8 mouse cellular contexts compared by ENCODE assay signal in the genomic region with DNA sequence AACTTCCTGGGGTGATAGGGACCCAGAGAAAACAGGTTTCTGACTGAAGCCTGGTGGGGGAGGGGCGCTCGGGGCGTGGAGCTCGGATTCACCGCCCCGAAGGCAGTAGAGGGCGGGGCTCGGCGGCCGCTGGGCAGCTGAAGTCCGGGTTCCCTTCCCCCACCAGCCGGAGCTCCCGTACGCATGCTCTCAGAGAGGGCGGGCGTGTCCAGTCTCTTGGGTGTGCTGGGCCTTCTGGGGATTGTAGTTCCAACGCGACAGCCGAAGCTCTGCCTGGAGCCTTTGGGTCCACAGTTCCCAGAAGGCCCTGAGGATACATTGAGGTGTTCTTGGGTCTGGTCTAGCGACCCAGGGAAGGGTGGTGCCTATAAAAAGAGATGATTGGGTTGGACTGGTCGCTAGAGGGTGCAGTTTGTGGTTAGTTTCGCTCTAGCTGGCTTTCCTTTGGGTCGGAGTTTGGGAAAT. TPM values are rescaled to one million over a fixed set of nuclear protein-coding genes. Genes with fewer than 3 reads are reported as not detected.
DNase-seq lines count a peak whose midpoint lies in the region; ATAC-seq and TF ChIP-seq lines count a peak whose summit lies in the region.

No protein-coding gene starts in this region.

- H3K79me2 ChIP-seq in C2C12 (ENCODE audit: control insufficient read depth, insufficient read depth): peaks cover 24% of the 10 kb centered on the region

- H3K27ac ChIP-seq in heart, embryonic 12.5 days (ENCODE audit: poor library complexity, severe bottlenecking): peak overlapping the region; percentile 91
- peak overlapping the region; percentile 94 for H3K27ac ChIP-seq in kidney, postnatal 0 days
- H3K27ac ChIP-seq in liver, embryonic 11.5 days (ENCODE audit: low read depth, low read length): peak overlapping the region; percentile 90
- H3K27ac ChIP-seq in stomach, embryonic 14.5 days (ENCODE audit: low read length): peak overlapping the region; percentile 95

- peaks cover 13% of the 10 kb centered on the region for H3K79me3 ChIP-seq in C2C12 (ENCODE audit: low read depth)

- peak; percentile 22 for TF ChIP-seq CTCF in C2C12 (IDR thresholded peaks at IDR 0.05; ENCODE audit: control insufficient read depth, insufficient read depth, insufficient read length)
- TF ChIP-seq CTCF in brain, embryonic 14.5 days (IDR thresholded peaks at IDR 0.05; ENCODE audit: borderline replicate concordance, extremely low read depth, insufficient read depth, insufficient read length): peak; percentile 57; the same call in 1 of the 2 replicates
- TF ChIP-seq CTCF in kidney, postnatal 0 days (IDR thresholded peaks at IDR 0.05; ENCODE audit: low read depth): peak; percentile 72

- peak; percentile 99 for DNase-seq in brain, embryonic 14.5 days (ENCODE audit: low read depth)
- DNase-seq in kidney, postnatal 0 days (ENCODE audit: low spot score): peak; percentile 100
- DNase-seq in liver, embryonic 11.5 days (ENCODE audit: low spot score): peak; percentile 97
- peak; percentile 96 for DNase-seq in naive thymus-derived CD4-positive, alpha-beta T cell, adult 2 months (ENCODE audit: low read depth)

- peaks cover 68% of the 10 kb centered on the region for H3K4me1 ChIP-seq in erythroblast, embryonic 14.5 days (ENCODE audit: control insufficient read depth)
- H3K4me1 ChIP-seq in heart, embryonic 12.5 days (replicated peaks): peaks cover 11% of the 10 kb centered on the region
- H3K4me1 ChIP-seq in kidney, postnatal 0 days (replicated peaks; ENCODE audit: insufficient read depth, low read length): peaks cover 6% of the 10 kb centered on the region
- H3K4me1 ChIP-seq in liver, embryonic 11.5 days (replicated peaks; ENCODE audit: control insufficient read depth, insufficient read depth, low read length): peaks cover 22% of the 10 kb centered on the region
- H3K4me1 ChIP-seq in stomach, embryonic 14.5 days (ENCODE audit: control insufficient read depth, insufficient read depth, low read length): 0 out of 2 replicates have a peak, but pooled peaks cover 3% of the 10 kb centered on the region

- peak overlapping the region; percentile 68 for H3K4me2 ChIP-seq in heart, embryonic 12.5 days
- peak overlapping the region; percentile 63 for H3K4me2 ChIP-seq in kidney, postnatal 0 days (ENCODE audit: low read length)
- peak overlapping the region; percentile 76 for H3K4me2 ChIP-seq in liver, embryonic 11.5 days
- peak overlapping the region; percentile 53 for H3K4me2 ChIP-seq in stomach, embryonic 14.5 days (replicated peaks; ENCODE audit: low read depth, low read length)

- no peaks in the 10 kb centered on the region for H3K27me3 ChIP-seq in C2C12 (ENCODE audit: control insufficient read depth, insufficient read depth, insufficient read length)
- H3K27me3 ChIP-seq in erythroblast, embryonic 14.5 days (ENCODE audit: control insufficient read depth): no peaks in the 10 kb centered on the region
- no peaks in the 10 kb centered on the region for H3K27me3 ChIP-seq in heart, embryonic 12.5 days (replicated peaks)
- no peaks in the 10 kb centered on the region for H3K27me3 ChIP-seq in kidney, postnatal 0 days (ENCODE audit: insufficient read depth, low read length)
- H3K27me3 ChIP-seq in liver, embryonic 11.5 days (replicated peaks; ENCODE audit: control insufficient read depth, insufficient read depth, low read length): no peaks in the 10 kb centered on the region
- no peaks in the 10 kb centered on the region for H3K27me3 ChIP-seq in stomach, embryonic 14.5 days (ENCODE audit: control insufficient read depth, insufficient read depth, low read length)

- H3K4me3 ChIP-seq in C2C12 (ENCODE audit: insufficient read depth, poor library complexity, severe bottlenecking): peak overlapping the region; percentile 52
- peak overlapping the region; percentile 79 for H3K4me3 ChIP-seq in erythroblast, embryonic 14.5 days (replicated peaks)
- peak overlapping the region; percentile 82 for H3K4me3 ChIP-seq in heart, embryonic 12.5 days
- peak overlapping the region; percentile 73 for H3K4me3 ChIP-seq in kidney, postnatal 0 days (replicated peaks; ENCODE audit: low read depth, low read length)
- H3K4me3 ChIP-seq in liver, embryonic 11.5 days (ENCODE audit: low read depth, low read length): peak overlapping the region; percentile 65
- peak overlapping the region; percentile 82 for H3K4me3 ChIP-seq in stomach, embryonic 14.5 days (ENCODE audit: low read depth, low read length)

- peaks cover 17% of the 10 kb centered on the region for H3K36me3 ChIP-seq in C2C12 (ENCODE audit: control insufficient read depth, insufficient read depth)
- H3K36me3 ChIP-seq in erythroblast, embryonic 14.5 days (ENCODE audit: control insufficient read depth): peaks cover 50% of the 10 kb centered on the region
- H3K36me3 ChIP-seq in heart, embryonic 12.5 days: peaks cover 23% of the 10 kb centered on the region
- peaks cover 5% of the 10 kb centered on the region; the same call in 1 of the 2 replicates for H3K36me3 ChIP-seq in kidney, postnatal 0 days (ENCODE audit: insufficient read depth, low read length)
- H3K36me3 ChIP-seq in liver, embryonic 11.5 days (ENCODE audit: control insufficient read depth, insufficient read depth, low read length): peaks cover 13% of the 10 kb centered on the region
- H3K36me3 ChIP-seq in stomach, embryonic 14.5 days (ENCODE audit: control insufficient read depth, insufficient read depth, low read length): peaks cover 14% of the 10 kb centered on the region; the same call in 1 of the 2 replicates

- 0 out of 2 replicates have a peak, but pooled peaks have one; percentile 3 for TF ChIP-seq POLR2A in brain, embryonic 14.5 days (IDR thresholded peaks at IDR 0.05; ENCODE audit: borderline replicate concordance, extremely low read depth, insufficient read depth, insufficient read length, poor library complexity, severe bottlenecking)

- under 1% methylated on average over 23 of the region's 23 CpGs for WGBS in heart, embryonic 12.5 days
- WGBS in kidney, postnatal 0 days: under 1% methylated on average over 22 of the region's 23 CpGs
- WGBS in liver, embryonic 11.5 days: under 1% methylated on average over 23 of the region's 23 CpGs
- WGBS in stomach, embryonic 14.5 days: under 1% methylated on average over 23 of the region's 23 CpGs

- H3K9me3 ChIP-seq in erythroblast, embryonic 14.5 days (ENCODE audit: control insufficient read depth, low read length): no peaks in the 10 kb centered on the region
- no peaks in the 10 kb centered on the region for H3K9me3 ChIP-seq in heart, embryonic 12.5 days (replicated peaks)
- H3K9me3 ChIP-seq in kidney, postnatal 0 days (replicated peaks; ENCODE audit: low read length): no peaks in the 10 kb centered on the region
- H3K9me3 ChIP-seq in liver, embryonic 11.5 days (ENCODE audit: control insufficient read depth, low read length): no peaks in the 10 kb centered on the region
- no peaks in the 10 kb centered on the region for H3K9me3 ChIP-seq in stomach, embryonic 14.5 days (ENCODE audit: control insufficient read depth, low read depth, low read length)

- peak overlapping the region; percentile 84 for H3K9ac ChIP-seq in heart, embryonic 12.5 days
- H3K9ac ChIP-seq in kidney, postnatal 0 days (ENCODE audit: low read depth, low read length): peak overlapping the region; percentile 66
- H3K9ac ChIP-seq in liver, embryonic 11.5 days (ENCODE audit: low read depth, low read length): peak overlapping the region; percentile 80
- H3K9ac ChIP-seq in stomach, embryonic 14.5 days (replicated peaks; ENCODE audit: low read depth, low read length): peak overlapping the region; percentile 41

- peak; percentile 87 for ATAC-seq in heart, embryonic 12.5 days (ENCODE audit: insufficient number of reproducible peaks, low FRiP score)
- peak; percentile 93 for ATAC-seq in kidney, postnatal 0 days (replicated peaks; ENCODE audit: low FRiP score, low read depth)
- peak; percentile 93 for ATAC-seq in liver, embryonic 11.5 days (replicated peaks; ENCODE audit: low FRiP score)
- peak; percentile 94 for ATAC-seq in stomach, embryonic 14.5 days (ENCODE audit: insufficient number of reproducible peaks, insufficient read depth, low FRiP score, low read depth)

- peak overlapping the region; percentile 82 for H3ac ChIP-seq in C2C12 (ENCODE audit: control insufficient read depth, insufficient read length, low read depth)

RNA-seq across cellular contexts. Expression of gene Sertad3, which starts 1.0 kb away (rescaled TPM):
- 12.5 TPM for polyA plus RNA-seq in C2C12 (2012; fragmentation: generic; extraction: Trizol)
- polyA plus RNA-seq in brain, embryonic 14.5 days (2012; rRNA removed): 7.8 and 12.6 TPM in 2 replicates
- polyA plus RNA-seq in erythroblast, embryonic 14.5 days (2012): 9.6 and 9.9 TPM in 2 replicates
- 22.8 and 23.3 TPM in 2 replicates for polyA plus RNA-seq in heart, embryonic 12.5 days (2016; fragmentation: Nextera tagmentation; extraction: Ambion mirVana)
- 24.0 and 25.3 TPM in 2 replicates for polyA plus RNA-seq in kidney, postnatal 0 days (2015; fragmentation: Nextera tagmentation; extraction: Ambion mirVana)
- polyA plus RNA-seq in liver, embryonic 11.5 days (2014; fragmentation: Nextera tagmentation; extraction: Ambion mirVana): 20.6 and 21.5 TPM in 2 replicates
- 29.5 and 32.9 TPM in 2 replicates for polyA plus RNA-seq in stomach, embryonic 14.5 days (2014; fragmentation: Nextera tagmentation; extraction: Ambion mirVana)

RNA-seq across cellular contexts. Expression of gene Sertad1, which starts 12.2 kb away (rescaled TPM):
- polyA plus RNA-seq in C2C12 (2012; fragmentation: generic; extraction: Trizol): 87.3 TPM
- 4.7 and 5.7 TPM in 2 replicates for polyA plus RNA-seq in brain, embryonic 14.5 days (2012; rRNA removed)
- 17.9 and 18.5 TPM in 2 replicates for polyA plus RNA-seq in erythroblast, embryonic 14.5 days (2012)
- polyA plus RNA-seq in heart, embryonic 12.5 days (2016; fragmentation: Nextera tagmentation; extraction: Ambion mirVana): 35.3 and 35.9 TPM in 2 replicates
- 41.6 and 44.3 TPM in 2 replicates for polyA plus RNA-seq in kidney, postnatal 0 days (2015; fragmentation: Nextera tagmentation; extraction: Ambion mirVana)
- polyA plus RNA-seq in liver, embryonic 11.5 days (2014; fragmentation: Nextera tagmentation; extraction: Ambion mirVana): 23.0 and 24.3 TPM in 2 replicates
- 33.6 and 35.5 TPM in 2 replicates for polyA plus RNA-seq in stomach, embryonic 14.5 days (2014; fragmentation: Nextera tagmentation; extraction: Ambion mirVana)

RNA-seq across cellular contexts. Expression of gene Prx, which starts 24.6 kb away (rescaled TPM):
- polyA plus RNA-seq in C2C12 (2012; fragmentation: generic; extraction: Trizol): 5.3 TPM
- polyA plus RNA-seq in brain, embryonic 14.5 days (2012; rRNA removed): 1.8 and 2.4 TPM in 2 replicates
- polyA plus RNA-seq in erythroblast, embryonic 14.5 days (2012): 0.41 TPM in 2 replicates
- 3.3 and 3.5 TPM in 2 replicates for polyA plus RNA-seq in heart, embryonic 12.5 days (2016; fragmentation: Nextera tagmentation; extraction: Ambion mirVana)
- polyA plus RNA-seq in kidney, postnatal 0 days (2015; fragmentation: Nextera tagmentation; extraction: Ambion mirVana): 4.1 and 4.7 TPM in 2 replicates
- 0.80 and 0.84 TPM in 2 replicates for polyA plus RNA-seq in liver, embryonic 11.5 days (2014; fragmentation: Nextera tagmentation; extraction: Ambion mirVana)
- 1.4 and 1.5 TPM in 2 replicates for polyA plus RNA-seq in stomach, embryonic 14.5 days (2014; fragmentation: Nextera tagmentation; extraction: Ambion mirVana)

RNA-seq across cellular contexts. Expression of gene Blvrb, which starts 26.7 kb away (rescaled TPM):
- 78.4 TPM for polyA plus RNA-seq in C2C12 (2012; fragmentation: generic; extraction: Trizol)
- 13.9 and 19.1 TPM in 2 replicates for polyA plus RNA-seq in brain, embryonic 14.5 days (2012; rRNA removed)
- polyA plus RNA-seq in erythroblast, embryonic 14.5 days (2012): 842 and 917 TPM in 2 replicates
- 68.4 and 82.4 TPM in 2 replicates for polyA plus RNA-seq in heart, embryonic 12.5 days (2016; fragmentation: Nextera tagmentation; extraction: Ambion mirVana)
- 33.4 and 40.1 TPM in 2 replicates for polyA plus RNA-seq in kidney, postnatal 0 days (2015; fragmentation: Nextera tagmentation; extraction: Ambion mirVana)
- polyA plus RNA-seq in liver, embryonic 11.5 days (2014; fragmentation: Nextera tagmentation; extraction: Ambion mirVana): 581 and 583 TPM in 2 replicates
- polyA plus RNA-seq in stomach, embryonic 14.5 days (2014; fragmentation: Nextera tagmentation; extraction: Ambion mirVana): 67.3 and 78.3 TPM in 2 replicates

RNA-seq across cellular contexts. Expression of gene Sptbn4, which starts 27.0 kb away (rescaled TPM):
- polyA plus RNA-seq in C2C12 (2012; fragmentation: generic; extraction: Trizol): 0.25 TPM
- 21.0 and 30.4 TPM in 2 replicates for polyA plus RNA-seq in brain, embryonic 14.5 days (2012; rRNA removed)
- 0.01 and 0.02 TPM in 2 replicates for polyA plus RNA-seq in erythroblast, embryonic 14.5 days (2012)
- polyA plus RNA-seq in heart, embryonic 12.5 days (2016; fragmentation: Nextera tagmentation; extraction: Ambion mirVana): 0.26 TPM in 2 replicates
- 0.17 and 0.28 TPM in 2 replicates for polyA plus RNA-seq in kidney, postnatal 0 days (2015; fragmentation: Nextera tagmentation; extraction: Ambion mirVana)
- 0.17 and 0.19 TPM in 2 replicates for polyA plus RNA-seq in liver, embryonic 11.5 days (2014; fragmentation: Nextera tagmentation; extraction: Ambion mirVana)
- polyA plus RNA-seq in stomach, embryonic 14.5 days (2014; fragmentation: Nextera tagmentation; extraction: Ambion mirVana): 0.64 and 1.00 TPM in 2 replicates

Comparison
In these comparisons a context has a peak if more than half of its experiments do, and no peak if none do; other contexts are left out.
1. Peak in every context shown above with its lines: DNase-seq, ATAC-seq, H3K4me3 ChIP-seq and H3K27ac ChIP-seq.
2. CTCF ChIP-seq: peak in every context shown above with its lines; median percentile 72 in kidney, postnatal 0 days; 57 in brain, embryonic 14.5 days; 22 in C2C12.